Mouse (Mus musculus): ENCODE measurements around the gene Ovca2.
"Not testable (repeated sequence)": the region's sequence is repeated elsewhere in the genome, so short reads cannot be mapped to it uniquely, and the experiment has no call there.

The Ovca2 gene

GRCm38 (mm10) chr11:75194850-75195461, 16.3 kb upstream of the Ovca2 start:
- DNase-seq, result peak; percentile 83 to 84

- DNase-seq, result peak in 1 of 2 experiments; percentile 45
Measured at GRCm38 (mm10) chr11:75194121-75194849, 15.7 kb upstream of the Ovca2 start.

GRCm38 (mm10) chr11:75193256-75194071, 14.8 kb upstream of the Ovca2 start, which contains the start of gene Rtn4rl1:
Rtn4rl1 (plus strand) TSS chr11:75193783.
- peak; percentile 74 to 77 for DNase-seq

- DNase-seq, result peak; percentile 91
Measured at GRCm38 (mm10) chr11:75192336-75193214, 13.9 kb upstream of the Ovca2 start.

GRCm38 (mm10) chr11:75191841-75192240, 13.2 kb upstream of the Ovca2 start:
- DNase-seq, result peak in 1 of 2 experiments; percentile 53

GRCm38 (mm10) chr11:75190905-75191441, 12.3 kb upstream of the Ovca2 start, which contains the start of gene Dph1:
Dph1 (minus strand) TSS chr11:75191241.
- no peak for DNase-seq

GRCm38 (mm10) chr11:75190371-75190724, 11.7 kb upstream of the Ovca2 start:
- DNase-seq, result peak; percentile 88 to 91

GRCm38 (mm10) chr11:75189713-75190370, 11.2 kb upstream of the Ovca2 start:
- peak in 1 of 2 experiments; percentile 26 for DNase-seq

GRCm38 (mm10) chr11:75184986-75185385, 6.4 kb upstream of the Ovca2 start:
- no peak for DNase-seq

GRCm38 (mm10) chr11:75184573-75184972, 5.9 kb upstream of the Ovca2 start:
- DNase-seq, result no peak

GRCm38 (mm10) chr11:75183917-75184570, 5.4 kb upstream of the Ovca2 start:
- DNase-seq, result no peak

GRCm38 (mm10) chr11:75178011-75178410, 624 bp downstream of the Ovca2 start:
- DNase-seq, result no peak

GRCm38 (mm10) chr11:75174574-75174973, 4.1 kb downstream of the Ovca2 start:
- not testable (repeated sequence) for DNase-seq

GRCm38 (mm10) chr11:75173799-75174165, 4.9 kb downstream of the Ovca2 start:
- no peak for DNase-seq

GRCm38 (mm10) chr11:75173095-75173798, 5.4 kb downstream of the Ovca2 start:
- peak; percentile 97 for DNase-seq

GRCm38 (mm10) chr11:75172151-75173094, 6.2 kb downstream of the Ovca2 start:
- peak; percentile 72 to 73 for DNase-seq

- DNase-seq, result peak; percentile 47 to 51
Measured at GRCm38 (mm10) chr11:75171186-75171865, 7.3 kb downstream of the Ovca2 start.

GRCm38 (mm10) chr11:75170136-75170751, 8.4 kb downstream of the Ovca2 start:
- DNase-seq, result peak; percentile 96 to 98
